Mouse (Mus musculus): ENCODE data around the gene Ctbp1. TPM values are rescaled to one million over a fixed set of nuclear protein-coding genes. Genes with fewer than 3 reads are reported as not detected.

The Ctbp1 gene
- polyA plus RNA-seq, 1 experiment from 2014 or later = 414 TPM

DNA sequence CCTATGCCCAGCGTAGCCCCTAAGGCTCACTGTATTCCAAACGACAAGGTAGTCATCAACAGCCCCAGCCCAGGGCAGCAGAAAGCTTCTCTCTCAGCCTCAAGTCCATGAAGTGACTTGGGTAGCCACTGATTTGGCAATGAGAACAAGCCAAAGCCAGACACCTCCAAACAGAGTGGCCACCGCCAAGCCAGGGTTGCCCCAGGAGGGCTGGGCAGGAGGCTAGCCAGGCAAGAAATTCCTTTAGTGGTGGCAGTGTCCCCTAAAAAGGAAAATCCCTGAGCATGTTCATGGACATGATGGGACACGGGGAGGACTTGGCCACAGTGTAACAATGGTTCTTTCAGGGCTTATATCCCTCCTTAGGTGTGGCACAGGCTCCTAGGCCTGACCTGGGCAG is 55.0 kb downstream of the Ctbp1 start:
- no peak overlapping the region for H3K9ac ChIP-seq
- no peak overlapping the region for H3K4me2 ChIP-seq
- no peaks in the 10 kb centered on the region for H3K9me3 ChIP-seq (ENCODE audit: low read depth, low read length)
- DNase-seq = no peak
- 85% methylated on average over 4 of the region's 4 CpGs for WGBS
- peaks cover 41% of the 10 kb centered on the region for H3K4me1 ChIP-seq (ENCODE audit: insufficient read depth)
- no peak overlapping the region for H3K27ac ChIP-seq (ENCODE audit: low read depth)
- H3K4me3 ChIP-seq (ENCODE audit: low read depth, low read length) = no peak overlapping the region
- no peaks in the 10 kb centered on the region for H3K27me3 ChIP-seq (ENCODE audit: insufficient read depth, low read length)
- no peak for TF ChIP-seq CTCF (IDR thresholded peaks at IDR 0.05; ENCODE audit: low read depth)
- no peak for ATAC-seq (ENCODE audit: insufficient read depth)
- H3K36me3 ChIP-seq (ENCODE audit: insufficient read depth) = no peaks in the 10 kb centered on the region

DNA sequence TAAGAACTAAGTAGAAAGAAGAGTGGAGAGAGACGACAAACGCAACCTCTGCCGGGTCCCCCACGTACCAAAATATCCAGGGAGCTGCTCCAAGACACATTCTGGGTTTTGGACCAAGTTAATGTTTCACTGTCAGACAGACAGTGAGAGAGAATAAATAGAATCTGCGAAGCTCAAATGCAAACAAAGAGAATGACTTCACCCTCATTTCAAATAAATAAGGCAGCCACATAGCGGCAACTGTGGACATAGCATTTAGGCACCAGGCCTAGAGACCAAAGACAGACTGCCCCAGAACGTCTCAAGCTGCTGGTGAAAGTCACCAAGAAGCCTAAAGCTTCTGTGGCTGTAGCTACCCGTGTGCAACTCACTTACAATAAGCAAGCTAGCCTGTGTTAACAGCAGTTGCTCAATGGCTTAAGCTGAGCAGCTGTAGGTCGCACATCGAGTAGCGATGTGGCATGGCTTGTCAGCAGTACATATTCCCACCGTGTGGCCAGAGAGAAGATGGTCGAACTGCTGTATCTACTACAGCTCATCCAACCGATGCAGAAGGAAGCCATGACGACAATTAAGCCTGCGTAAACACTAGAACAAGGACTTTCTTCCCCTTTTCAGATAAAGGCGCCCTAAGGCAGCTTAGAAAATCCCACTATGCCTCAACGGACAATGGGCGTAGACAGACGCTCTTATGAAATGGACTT is 55.9 kb downstream of the Ctbp1 start:
- no peak overlapping the region for H3K4me3 ChIP-seq (ENCODE audit: low read depth, low read length)
- no peaks in the 10 kb centered on the region for H3K27me3 ChIP-seq (ENCODE audit: insufficient read depth, low read length)
- peak overlapping the region; percentile 4; the same call in 1 of the 2 replicates for H3K9ac ChIP-seq
- DNase-seq = peak; percentile 74
- 53% methylated on average over 20 of the region's 20 CpGs for WGBS
- H3K9me3 ChIP-seq (ENCODE audit: low read depth, low read length) = no peaks in the 10 kb centered on the region
- no peak overlapping the region for H3K4me2 ChIP-seq
- H3K36me3 ChIP-seq (ENCODE audit: insufficient read depth) = no peaks in the 10 kb centered on the region
- peak; percentile 35 for TF ChIP-seq CTCF (IDR thresholded peaks at IDR 0.05; ENCODE audit: low read depth)
- peaks cover 41% of the 10 kb centered on the region for H3K4me1 ChIP-seq (ENCODE audit: insufficient read depth)
- 0 out of 2 replicates have a peak, but pooled peaks have one; percentile 27 for ATAC-seq (ENCODE audit: insufficient read depth)
- H3K27ac ChIP-seq (ENCODE audit: low read depth) = peak overlapping the region; percentile 82

DNA sequence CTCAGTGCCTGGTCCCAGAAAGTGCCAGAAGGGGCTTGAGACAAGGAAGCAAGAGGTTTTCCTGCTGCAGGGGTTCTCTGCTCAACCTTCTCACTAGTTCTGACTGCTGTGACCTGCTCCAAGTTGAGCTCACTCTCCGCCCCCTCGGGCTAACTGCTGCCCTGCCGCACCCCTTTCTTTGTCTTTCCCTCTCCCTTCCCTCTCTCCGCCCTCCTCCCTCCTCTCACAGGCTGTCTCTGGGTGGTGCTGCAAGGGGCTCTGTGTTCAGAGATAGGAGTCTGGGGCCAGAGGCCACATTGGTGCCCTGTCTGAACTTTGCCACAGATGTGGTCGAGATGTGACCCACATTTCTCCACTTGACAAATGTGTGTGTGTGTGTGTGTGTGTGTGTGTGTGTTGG is 56.7 kb downstream of the Ctbp1 start, which contains the start of gene Spon2:
TSS of gene Spon2 (minus strand) at position 375 of the 400 bp plus-strand sequence.
- H3K4me3 ChIP-seq (ENCODE audit: low read depth, low read length) = 0 out of 2 replicates have a peak within 1 kb of the TSS, but pooled peaks have one; percentile 2
- H3K9me3 ChIP-seq (ENCODE audit: low read depth, low read length) = no peaks in the 10 kb centered on the region
- peaks cover 38% of the 10 kb centered on the region for H3K4me1 ChIP-seq (ENCODE audit: insufficient read depth)
- H3K36me3 ChIP-seq (ENCODE audit: insufficient read depth) = no peaks in the 10 kb centered on the region
- TF ChIP-seq CTCF (IDR thresholded peaks at IDR 0.05; ENCODE audit: low read depth) = no peak
- H3K4me2 ChIP-seq = peak within 1 kb of the TSS; percentile 47
- ATAC-seq (ENCODE audit: insufficient read depth) = peak; percentile 52
- H3K27ac ChIP-seq (ENCODE audit: low read depth) = peak within 1 kb of the TSS; percentile 82
- 15% methylated on average over 5 of the region's 5 CpGs for WGBS
- peak within 1 kb of the TSS; percentile 46; the same call in 1 of the 2 replicates for H3K9ac ChIP-seq
- H3K27me3 ChIP-seq (ENCODE audit: insufficient read depth, low read length) = no peaks in the 10 kb centered on the region
- peak; percentile 60 for DNase-seq

DNA sequence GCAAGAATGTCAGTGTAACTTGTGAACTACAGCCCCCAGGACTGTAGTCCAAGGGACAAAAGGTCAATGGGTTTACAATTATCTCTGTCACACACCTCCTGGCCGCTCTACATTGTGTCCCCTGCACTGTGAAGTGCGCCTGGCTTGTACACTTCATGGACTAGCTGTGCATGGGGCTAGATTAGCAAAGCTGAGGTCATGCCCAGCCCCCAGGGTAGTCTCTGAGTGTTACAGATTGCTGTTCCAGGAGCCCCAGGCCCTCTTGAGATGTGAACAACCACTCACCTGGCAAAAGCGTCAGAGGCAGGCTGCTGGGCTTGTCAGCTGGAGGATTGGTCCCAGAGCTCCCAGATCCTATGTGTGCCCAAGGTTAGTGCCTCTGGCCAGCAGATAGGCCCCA is 57.1 kb downstream of the Ctbp1 start:
- ATAC-seq (ENCODE audit: insufficient read depth) (peak; percentile 50), DNase-seq (peak; percentile 39)
- Histone ChIP-seq H3K36me3 (ENCODE audit: insufficient read depth) (no peaks in the 10 kb centered on the region), H3K27ac (ENCODE audit: low read depth) (peak overlapping the region; percentile 82; the same call in 1 of the 2 replicates), H3K4me3 (ENCODE audit: low read depth, low read length) (0 out of 2 replicates have a peak overlapping the region, but pooled peaks have one; percentile 2), H3K4me1 (ENCODE audit: insufficient read depth) (peaks cover 34% of the 10 kb centered on the region), H3K9me3 (ENCODE audit: low read depth, low read length) (no peaks in the 10 kb centered on the region), H3K4me2 (peak overlapping the region; percentile 47), H3K9ac (peak overlapping the region; percentile 46; the same call in 1 of the 2 replicates), H3K27me3 (ENCODE audit: insufficient read depth, low read length) (no peaks in the 10 kb centered on the region)
- WGBS = 36% methylated on average over 3 of the region's 3 CpGs
- no peak for TF ChIP-seq CTCF (IDR thresholded peaks at IDR 0.05; ENCODE audit: low read depth)

DNA sequence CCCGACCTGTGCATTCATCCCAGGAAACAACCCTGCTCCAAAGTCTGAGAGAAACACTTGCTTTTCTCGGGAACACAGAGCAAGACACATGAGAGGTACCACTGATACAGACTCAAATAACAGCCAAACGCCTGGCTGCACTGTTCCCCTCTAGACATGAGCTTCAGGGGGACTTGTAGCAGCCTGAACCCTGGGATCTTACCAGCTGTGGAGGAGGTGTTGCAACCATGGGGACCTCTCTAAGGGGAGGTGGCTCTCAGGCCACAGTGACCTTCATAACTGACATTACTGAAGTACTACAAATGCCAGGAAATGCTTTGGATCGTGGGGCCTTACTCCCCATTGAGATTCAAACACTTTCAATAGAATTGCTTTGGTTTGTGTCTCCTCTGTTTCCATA is 60.1 kb downstream of the Ctbp1 start:
- Histone ChIP-seq H3K4me3 (ENCODE audit: low read depth, low read length) (no peak overlapping the region), H3K4me2 (no peak overlapping the region), H3K27me3 (ENCODE audit: insufficient read depth, low read length) (no peaks in the 10 kb centered on the region), H3K27ac (ENCODE audit: low read depth) (no peak overlapping the region), H3K36me3 (ENCODE audit: insufficient read depth) (no peaks in the 10 kb centered on the region), H3K9ac (no peak overlapping the region), H3K4me1 (ENCODE audit: insufficient read depth) (peaks cover 22% of the 10 kb centered on the region), H3K9me3 (ENCODE audit: low read depth, low read length) (no peaks in the 10 kb centered on the region)
- ATAC-seq (ENCODE audit: insufficient read depth) (no peak), DNase-seq (no peak)
- 69% methylated on average over 4 of the region's 4 CpGs for WGBS
- no peak for TF ChIP-seq CTCF (IDR thresholded peaks at IDR 0.05; ENCODE audit: low read depth)

DNA sequence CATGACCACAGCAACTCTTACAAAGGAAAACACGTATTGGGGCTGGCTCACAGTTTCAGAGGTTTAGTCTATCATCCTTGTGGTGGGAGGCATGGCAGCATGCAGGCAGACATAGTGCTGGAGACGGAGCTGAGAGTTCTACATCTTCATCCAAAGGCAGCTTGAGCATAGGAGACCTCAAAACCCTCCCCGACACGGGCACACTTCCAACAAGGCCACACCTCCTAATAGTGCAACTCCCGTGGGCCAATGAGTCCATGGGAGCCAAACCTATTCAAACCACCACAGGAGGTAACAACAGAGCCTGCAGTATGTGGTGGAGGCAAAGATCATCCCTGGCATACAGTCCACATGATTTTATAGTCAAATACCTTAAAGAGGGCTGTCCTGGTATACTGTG is 63.5 kb downstream of the Ctbp1 start:
- WGBS = 75% methylated on average over 5 of the region's 5 CpGs

DNA sequence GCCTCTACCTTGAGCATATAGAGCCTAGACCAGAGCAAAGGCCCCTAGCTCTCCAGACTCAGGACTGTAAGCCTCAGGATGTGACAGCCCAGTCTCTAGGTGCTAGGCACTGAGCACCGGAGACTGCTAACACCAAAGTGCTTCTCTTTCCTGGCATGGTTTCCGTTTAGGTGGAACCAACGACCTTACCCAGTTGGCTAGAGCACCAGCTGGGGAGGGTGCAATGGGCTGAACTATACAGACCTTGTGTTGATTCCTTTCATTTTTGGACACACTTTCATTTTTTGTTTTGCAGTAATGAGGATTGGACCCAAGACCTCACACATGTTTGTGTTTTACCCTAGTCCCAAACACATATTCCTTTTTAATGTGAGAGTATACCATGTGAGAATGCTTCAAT is 64.3 kb downstream of the Ctbp1 start:
- H3K9me3 ChIP-seq (ENCODE audit: low read depth, low read length) = no peaks in the 10 kb centered on the region
- no peaks in the 10 kb centered on the region for H3K4me1 ChIP-seq (ENCODE audit: insufficient read depth)
- no peak for ATAC-seq (ENCODE audit: insufficient read depth)
- H3K27me3 ChIP-seq (ENCODE audit: insufficient read depth, low read length) = no peaks in the 10 kb centered on the region
- 92% methylated on average over 3 of the region's 3 CpGs for WGBS
- H3K9ac ChIP-seq = no peak overlapping the region
- H3K36me3 ChIP-seq (ENCODE audit: insufficient read depth) = no peaks in the 10 kb centered on the region
- H3K4me3 ChIP-seq (ENCODE audit: low read depth, low read length) = no peak overlapping the region
- no peak overlapping the region for H3K27ac ChIP-seq (ENCODE audit: low read depth)
- no peak overlapping the region for H3K4me2 ChIP-seq
- TF ChIP-seq CTCF (IDR thresholded peaks at IDR 0.05; ENCODE audit: low read depth) = no peak
- no peak for DNase-seq

More for the DNA sequence above, 63.5 kb downstream of the Ctbp1 start:
- no peak overlapping the region for H3K4me3 ChIP-seq (ENCODE audit: low read depth, low read length)
- no peaks in the 10 kb centered on the region for H3K36me3 ChIP-seq (ENCODE audit: insufficient read depth)
- no peak overlapping the region for H3K4me2 ChIP-seq
- ATAC-seq (ENCODE audit: insufficient read depth) (no peak), DNase-seq (no peak)
- no peak for TF ChIP-seq CTCF (IDR thresholded peaks at IDR 0.05; ENCODE audit: low read depth)
- no peak overlapping the region for H3K27ac ChIP-seq (ENCODE audit: low read depth)
- H3K9me3 ChIP-seq (ENCODE audit: low read depth, low read length) = no peaks in the 10 kb centered on the region
- no peak overlapping the region for H3K9ac ChIP-seq
- no peaks in the 10 kb centered on the region for H3K4me1 ChIP-seq (ENCODE audit: insufficient read depth)
- no peaks in the 10 kb centered on the region for H3K27me3 ChIP-seq (ENCODE audit: insufficient read depth, low read length)
